Mouse (Mus musculus): Measurements from ENCODE around the gene Slc38a6.

Slc38a6 gene

GRCm38 (mm10) chr12:73286287-73287092 is at the start of gene Slc38a6, which contains the start of gene Trmt5:
Slc38a6 (plus strand) TSS chr12:73286779.
Trmt5 (minus strand) TSS chr12:73286710.
- CTCF ChIA-PET, result interaction anchor here in 2 of 4 experiments (0.5 to 1.1 kb wide), 4 partner anchors 158 to 679 kb away, joined by 3 read pairs; no protein-coding TSS in a partner anchor
- POLR2A ChIA-PET, result interaction anchor here (0.6 to 3.2 kb wide), 25 partner anchors 8 to 297 kb away, joined by 3 to 19 read pairs (median 3); partner anchors contain the start of gene Six4 (in 1 of the 4)

DNA sequence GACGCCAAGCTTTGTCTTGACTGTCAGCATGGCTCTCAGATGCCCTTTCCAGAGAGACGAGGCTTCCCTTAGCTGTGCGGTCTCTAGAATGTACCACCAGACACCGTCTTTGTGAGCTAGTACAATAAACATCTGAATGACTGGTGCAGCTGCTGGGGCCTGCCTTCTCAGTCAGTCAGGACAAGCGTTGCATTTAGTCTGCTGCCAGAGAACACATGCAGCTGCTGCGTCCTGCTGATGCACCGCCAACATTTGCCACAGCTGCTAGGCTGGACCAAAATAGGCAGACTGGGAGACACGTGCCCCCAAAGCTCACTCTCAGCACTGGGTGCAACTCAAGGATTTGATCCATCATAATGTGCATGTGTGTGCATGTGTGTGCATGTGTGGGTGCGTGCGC is 44.6 kb upstream of the Slc38a6 start:
- CTCF ChIA-PET, result no interaction called here
- POLR2A ChIA-PET, result interaction anchor here in 2 of 4 experiments (1.1 to 1.4 kb wide), 3 partner anchors 18 to 45 kb away, joined by 3 to 4 read pairs (median 4); partner anchors contain the start of genes Slc38a6 (in 2 of the 2) and Trmt5 (in 2 of the 2)

DNA sequence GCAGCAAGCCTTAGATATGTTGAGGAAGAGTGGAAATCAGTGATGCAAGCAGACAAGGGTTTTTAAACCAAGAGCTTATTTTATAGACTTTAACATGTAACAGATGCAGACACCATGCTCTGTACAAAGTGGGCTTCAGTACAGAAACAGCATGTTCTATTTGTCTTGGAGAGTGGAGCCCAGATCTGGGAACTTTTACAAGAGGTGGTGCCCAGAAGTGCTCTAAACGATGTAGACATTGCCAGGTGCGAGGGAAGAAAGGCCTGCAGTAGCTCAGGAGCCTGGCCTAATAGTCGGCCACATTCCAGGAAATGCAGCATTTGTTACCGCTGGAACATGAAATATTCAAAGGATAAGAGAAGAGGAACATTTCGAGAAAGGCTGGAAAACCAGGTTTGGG is 40.9 kb upstream of the Slc38a6 start:
- ChIA-PET CTCF (no interaction called here), POLR2A (interaction anchor here in 1 of 4 experiments (0.6 to 1.2 kb wide), 2 partner anchors 21 to 22 kb away, joined by 3 to 4 read pairs; no protein-coding TSS in a partner anchor)

GRCm38 (mm10) chr12:73255006-73255405 is 31.6 kb upstream of the Slc38a6 start:
- ChIA-PET CTCF (no interaction called here), POLR2A (no interaction called here)

DNA sequence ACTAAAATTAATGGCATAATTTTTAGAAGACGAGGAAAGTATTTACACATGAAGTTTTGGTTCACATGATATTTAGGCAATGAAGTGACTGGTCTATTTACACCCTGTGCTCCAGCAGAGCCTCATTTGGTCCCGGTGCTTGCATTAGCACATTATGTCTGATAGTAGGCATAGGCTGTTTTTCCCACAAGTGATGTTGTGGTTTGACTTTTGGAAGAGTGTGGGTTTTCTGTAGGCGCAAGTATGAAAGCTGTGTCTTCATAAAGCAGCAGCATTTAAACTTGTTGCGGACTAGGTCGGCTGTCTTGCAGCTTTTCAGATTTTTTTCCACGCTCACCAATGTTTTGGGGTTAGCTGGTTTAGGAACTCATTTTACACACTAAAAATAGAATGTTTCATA is 27.3 kb upstream of the Slc38a6 start:
- ChIA-PET CTCF (interaction anchor here in 1 of 4 experiments (0.8 kb wide), 1 partner anchor 275 kb away, joined by 3 read pairs; no protein-coding TSS in a partner anchor), POLR2A (interaction anchor here in 3 of 4 experiments (1.0 to 1.3 kb wide), 5 partner anchors 18 to 87 kb away, joined by 3 read pairs; partner anchors contain the start of genes Slc38a6 (in 2 of the 3) and Trmt5 (in 2 of the 3))

DNA sequence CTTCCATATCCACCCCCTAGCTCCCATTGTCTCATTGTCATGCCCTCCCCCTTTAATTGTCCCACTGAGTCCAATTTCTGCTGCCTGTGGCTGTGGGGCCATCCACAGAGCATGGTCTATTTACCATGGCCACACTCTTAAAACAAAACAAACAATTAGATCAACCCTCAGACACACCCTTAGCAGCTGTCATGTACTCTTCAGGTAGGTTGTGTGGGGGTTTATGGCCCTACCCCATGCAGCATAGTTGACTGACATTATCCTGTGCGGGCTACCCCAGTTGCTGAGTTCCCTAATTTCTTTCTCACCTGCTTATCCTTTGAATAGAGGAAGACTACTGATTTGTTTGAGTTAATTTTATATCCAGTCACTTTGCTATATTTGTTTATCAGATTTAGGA is 26.2 kb upstream of the Slc38a6 start:
- CTCF ChIA-PET, result no interaction called here

GRCm38 (mm10) chr12:73265381-73265978 is 21.1 kb upstream of the Slc38a6 start:
- POLR2A ChIA-PET, result interaction anchor here in 1 of 4 experiments (1.0 kb wide), 1 partner anchor 11 kb away, joined by 3 read pairs; no protein-coding TSS in a partner anchor
- CTCF ChIA-PET, result interaction anchor here in 1 of 4 experiments (1.2 kb wide), 1 partner anchor 245 kb away, joined by 3 read pairs; no protein-coding TSS in a partner anchor

More for the DNA sequence above, 26.2 kb upstream of the Slc38a6 start:
- POLR2A ChIA-PET, result interaction anchor here in 2 of 4 experiments (0.6 to 1.3 kb wide), 4 partner anchors 19 to 86 kb away, joined by 3 read pairs; partner anchors contain the start of genes Slc38a6 (in 1 of the 2) and Trmt5 (in 1 of the 2)

- POLR2A ChIA-PET, result interaction anchor here in 1 of 4 experiments (1.7 kb wide), 1 partner anchor 20 kb away, joined by 3 read pairs; no protein-coding TSS in a partner anchor
- CTCF ChIA-PET, result interaction anchor here in 1 of 4 experiments (1.1 kb wide), 1 partner anchor 9 kb away, joined by 3 read pairs; no protein-coding TSS in a partner anchor
Observed at GRCm38 (mm10) chr12:73266597-73266996, 20.0 kb upstream of the Slc38a6 start.

- ChIA-PET POLR2A (interaction anchor here in 1 of 4 experiments (1.0 to 1.6 kb wide), 2 partner anchors 16 to 27 kb away, joined by 3 to 5 read pairs; no protein-coding TSS in a partner anchor), CTCF (no interaction called here)
Observed at GRCm38 (mm10) chr12:73268497-73268896, 18.1 kb upstream of the Slc38a6 start.

DNA sequence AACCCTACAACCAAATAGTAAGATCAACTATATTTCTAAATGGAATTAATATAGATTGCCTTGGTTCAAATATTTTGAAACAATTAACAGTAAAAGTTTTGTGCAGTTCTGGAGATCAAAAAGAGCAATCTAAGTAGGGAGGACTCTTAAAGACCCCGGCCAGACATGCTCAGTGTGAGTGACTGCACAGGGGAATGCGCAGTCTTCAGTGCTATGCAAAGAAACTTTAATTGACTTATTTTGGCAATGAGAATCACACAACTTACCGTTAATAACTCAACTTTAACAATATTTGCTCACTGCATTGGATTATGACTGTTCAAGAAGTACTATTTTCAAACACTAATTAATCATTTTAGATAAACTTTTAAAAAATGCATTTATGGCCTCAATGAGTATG is 17.0 kb upstream of the Slc38a6 start:
- POLR2A ChIA-PET, result interaction anchor here in 1 of 4 experiments (1.0 kb wide), 1 partner anchor 26 kb away, joined by 3 read pairs; no protein-coding TSS in a partner anchor

GRCm38 (mm10) chr12:73269933-73270332 is 16.6 kb upstream of the Slc38a6 start:
- ChIA-PET POLR2A (interaction anchor here in 2 of 4 experiments (0.6 kb wide), 2 partner anchors 38 to 304 kb away, joined by 3 read pairs; no protein-coding TSS in a partner anchor), CTCF (interaction anchor here in 2 of 4 experiments (0.7 to 1.4 kb wide), 2 partner anchors 247 to 248 kb away, joined by 4 to 7 read pairs; no protein-coding TSS in a partner anchor)

More for the DNA sequence above, 17.0 kb upstream of the Slc38a6 start:
- CTCF ChIA-PET, result no interaction called here

- POLR2A ChIA-PET, result no interaction called here
- CTCF ChIA-PET, result no interaction called here
Observed at GRCm38 (mm10) chr12:73274921-73275320, 11.7 kb upstream of the Slc38a6 start.

DNA sequence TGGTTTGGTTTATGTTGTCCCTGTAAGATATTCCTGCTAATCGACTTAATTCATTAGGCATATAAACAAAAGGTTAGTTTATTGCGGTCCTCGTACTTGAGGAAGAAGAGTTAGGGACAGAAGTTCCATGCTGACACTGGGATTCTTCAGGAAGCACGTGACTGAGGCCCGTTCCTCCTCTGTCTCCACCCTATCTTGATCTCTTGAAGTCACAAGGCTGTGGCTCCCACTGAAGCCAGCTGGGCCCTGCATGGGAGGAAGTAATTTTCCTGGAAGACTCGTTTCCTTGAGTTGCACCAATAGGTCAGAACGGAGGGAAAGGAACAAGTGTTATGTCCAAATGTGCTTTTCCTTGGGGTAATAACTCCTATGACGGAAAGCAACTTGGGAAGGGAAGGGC is 1.0 kb downstream of the Slc38a6 start:
- POLR2A ChIA-PET, result interaction anchor here in 3 of 4 experiments (0.5 to 3.2 kb wide), 13 partner anchors 7 to 474 kb away, joined by 3 to 19 read pairs (median 4); partner anchors contain the start of gene Six4 (in 1 of the 3)
- CTCF ChIA-PET, result no interaction called here

DNA sequence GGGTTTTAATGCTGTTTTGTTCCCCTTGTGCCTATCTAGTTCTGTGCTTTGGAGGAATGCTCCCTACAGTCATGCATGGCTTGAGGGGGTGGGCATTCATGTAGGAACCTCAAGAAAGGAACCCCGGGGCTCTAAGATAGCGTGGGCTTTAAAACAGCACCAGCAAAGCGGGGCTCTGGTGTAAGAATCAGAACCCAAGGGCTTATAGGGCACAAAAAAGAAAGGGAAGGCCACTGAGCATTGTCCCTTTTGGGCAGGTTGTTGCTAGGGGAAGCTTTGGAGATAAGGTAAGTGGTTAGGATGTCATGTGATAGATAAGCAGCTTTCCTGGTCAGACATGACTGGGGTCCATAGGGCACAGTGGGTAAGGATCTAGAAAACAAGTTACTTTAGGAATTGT is 2.0 kb downstream of the Slc38a6 start:
- CTCF ChIA-PET, result no interaction called here
- POLR2A ChIA-PET, result no interaction called here

GRCm38 (mm10) chr12:73294884-73295283 is 8.3 kb downstream of the Slc38a6 start:
- CTCF ChIA-PET, result no interaction called here
- POLR2A ChIA-PET, result interaction anchor here in 2 of 4 experiments (0.9 to 2.4 kb wide), 5 partner anchors 8 to 26 kb away, joined by 3 to 19 read pairs (median 8); partner anchors contain the start of genes Slc38a6 (in 2 of the 2) and Trmt5 (in 2 of the 2)

DNA sequence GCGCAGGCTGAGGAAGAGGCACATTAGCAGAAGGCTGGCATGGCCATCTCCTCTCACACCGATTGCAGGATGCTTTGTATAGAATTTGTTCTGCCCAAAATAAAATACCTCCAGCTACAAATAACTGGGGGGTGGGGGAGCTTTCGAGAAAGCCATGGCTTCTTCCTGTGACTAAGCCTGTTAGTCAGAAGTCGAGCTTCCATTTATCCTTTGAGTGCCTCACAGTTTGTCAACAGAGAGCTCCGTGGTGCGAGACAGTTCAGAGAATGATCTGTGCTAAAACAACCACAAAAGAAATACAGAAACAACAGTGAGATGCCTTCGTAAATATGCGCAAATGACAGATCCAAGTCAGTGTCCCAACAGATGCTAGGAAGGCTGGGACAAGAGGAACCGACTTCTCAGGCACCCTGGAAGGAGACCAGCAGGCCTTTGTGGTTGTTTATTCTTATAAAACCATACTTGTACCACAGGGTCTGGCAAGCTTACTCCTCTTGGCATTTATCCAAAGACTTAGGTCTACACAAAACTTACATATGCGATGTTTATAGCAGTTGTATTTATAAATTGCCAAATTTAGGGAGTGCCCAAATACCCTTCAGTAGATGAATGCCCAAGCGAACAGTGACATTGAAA is 9.0 kb downstream of the Slc38a6 start:
- POLR2A ChIA-PET, result interaction anchor here in 3 of 4 experiments (0.6 to 2.4 kb wide), 6 partner anchors 9 to 166 kb away, joined by 3 to 19 read pairs (median 6); partner anchors contain the start of genes Slc38a6 (in 2 of the 3) and Trmt5 (in 2 of the 3)
- CTCF ChIA-PET, result interaction anchor here in 1 of 4 experiments (0.5 kb wide), 1 partner anchor 57 kb away, joined by 3 read pairs; no protein-coding TSS in a partner anchor

DNA sequence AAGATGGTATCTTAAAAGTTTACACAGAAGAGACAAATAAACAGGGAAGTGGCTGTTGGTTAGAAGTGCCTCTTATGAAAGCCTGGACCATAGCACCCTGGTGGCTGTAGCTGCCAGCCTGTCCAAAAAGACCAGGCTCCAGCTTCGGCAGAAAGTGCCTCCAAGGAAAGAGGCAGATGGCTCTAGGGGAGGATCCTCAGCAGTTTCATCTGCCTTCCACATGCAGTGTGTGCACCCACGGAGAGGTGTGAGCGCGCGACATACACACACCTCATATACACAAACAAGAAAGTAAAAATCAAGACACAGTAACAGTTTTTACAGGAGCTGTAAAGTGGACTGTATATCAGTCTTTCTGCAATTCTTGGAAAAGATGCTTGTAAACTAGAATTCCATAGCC is 12.0 kb downstream of the Slc38a6 start:
- ChIA-PET CTCF (no interaction called here), POLR2A (interaction anchor here in 1 of 4 experiments (0.9 to 1.5 kb wide), 2 partner anchors 12 to 24 kb away, joined by 3 to 4 read pairs; partner anchors contain the start of genes Slc38a6 and Trmt5)

GRCm38 (mm10) chr12:73300531-73300930 is 14.0 kb downstream of the Slc38a6 start:
- CTCF ChIA-PET, result interaction anchor here in 2 of 4 experiments (1.0 to 1.1 kb wide), 2 partner anchors 8 to 280 kb away, joined by 4 read pairs; no protein-coding TSS in a partner anchor
- POLR2A ChIA-PET, result interaction anchor here in 1 of 4 experiments (1.0 to 1.5 kb wide), 3 partner anchors 9 to 38 kb away, joined by 3 read pairs; partner anchors contain the start of genes Slc38a6 and Trmt5
